Mouse (Mus musculus) gastrocnemius, postnatal 25 days (tissue): Measurements from ENCODE around the gene Prr13. TPM values are rescaled to one million over a fixed set of nuclear protein-coding genes. Genes with fewer than 3 reads are reported as not detected.

Experiments used
- DNase-seq: peaks from one replicate; pipeline ENCODE4 v3.0.0; 2022
- long read RNA-seq, 2 experiments: library from polyadenylated mRNA; stranded (forward); transcript quantifications; one replicate each; pipeline ENCODE4 v2.0.0; 2021
- total RNA-seq, 2 experiments: library from RNA; stranded (reverse); gene quantifications; 1 replicate in 1 of 2; 2 replicates in 1 of 2; pipeline ENCODE4 v1.2.3; 2021

Prr13 gene
- total RNA-seq = 10 to 100 TPM; 12.9 to 13.2 TPM
- long read RNA-seq, experiment 1, transcript Prr13-201 (5 exons, 1,224 nt) = major isoform, 17 of 33 reads
- long read RNA-seq, experiment 1, transcript Prr13-204 (4 exons, 1,055 nt) = minor isoform, 14 of 33 reads
- long read RNA-seq, experiment 1, partial matches to known transcripts = 0 of 33 reads
- long read RNA-seq, experiment 1, other reads (novel, unspliced or antisense) = 2 of 33 reads
- long read RNA-seq, experiment 2, transcript Prr13-201 (5 exons, 1,224 nt) = minor isoform, 10 of 29 reads
- long read RNA-seq, experiment 2, transcript Prr13-204 (4 exons, 1,055 nt) = major isoform, 17 of 29 reads
- long read RNA-seq, experiment 2, partial matches to known transcripts = 0 of 29 reads
- long read RNA-seq, experiment 2, other reads (novel, unspliced or antisense) = 0 of 29 reads

- peak; percentile 82 for DNase-seq
These were observed at the start of gene Prr13 for GRCm38 (mm10) chr15:102458904-102459317. Gene Prr13, plus strand, starts transcription at chr15:102459028.

GRCm38 (mm10) chr15:102409286-102409685 lies 49.5 kb upstream of the Prr13 start:
- DNase-seq = no peak

DNA sequence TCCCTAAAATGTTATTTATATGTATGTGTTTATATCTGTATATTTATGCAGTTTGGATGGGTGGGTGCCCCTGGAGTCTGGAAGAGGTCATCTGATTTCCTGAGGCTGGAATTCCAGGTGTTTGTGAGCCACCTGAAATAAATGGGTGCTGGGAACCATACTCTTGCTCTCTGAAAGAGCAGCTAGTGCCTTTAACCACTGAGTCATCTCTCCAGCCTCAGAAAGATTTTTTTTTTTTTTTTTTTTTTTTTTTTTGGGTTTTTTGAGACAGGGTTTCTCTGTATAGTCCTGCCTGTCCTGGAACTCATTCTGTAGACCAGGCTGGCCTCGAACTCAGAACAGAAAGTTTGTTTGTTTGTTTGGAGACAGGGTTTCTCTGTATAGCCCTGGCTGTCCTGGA lies 47.8 kb upstream of the Prr13 start:
- DNase-seq = no peak

DNA sequence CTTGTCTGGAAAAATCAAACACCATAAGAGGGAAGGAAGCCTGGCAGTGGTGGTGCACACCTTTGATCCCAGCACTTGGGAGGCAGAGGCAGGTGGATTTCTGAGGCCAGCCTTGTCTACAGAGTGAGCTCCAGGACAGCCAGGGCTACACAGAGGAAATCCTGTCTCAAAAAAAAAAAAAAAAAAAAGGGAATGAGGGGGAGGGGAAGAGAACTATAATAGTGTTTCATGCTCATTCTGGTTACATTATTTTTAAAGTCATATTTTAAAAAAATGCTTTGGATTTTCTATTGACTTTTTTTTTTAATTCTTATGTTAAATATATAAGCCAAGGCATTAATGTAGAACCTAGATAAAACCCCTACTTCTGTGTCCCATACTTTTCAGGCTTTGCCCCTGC lies 45.1 kb upstream of the Prr13 start:
- DNase-seq = no peak

DNA sequence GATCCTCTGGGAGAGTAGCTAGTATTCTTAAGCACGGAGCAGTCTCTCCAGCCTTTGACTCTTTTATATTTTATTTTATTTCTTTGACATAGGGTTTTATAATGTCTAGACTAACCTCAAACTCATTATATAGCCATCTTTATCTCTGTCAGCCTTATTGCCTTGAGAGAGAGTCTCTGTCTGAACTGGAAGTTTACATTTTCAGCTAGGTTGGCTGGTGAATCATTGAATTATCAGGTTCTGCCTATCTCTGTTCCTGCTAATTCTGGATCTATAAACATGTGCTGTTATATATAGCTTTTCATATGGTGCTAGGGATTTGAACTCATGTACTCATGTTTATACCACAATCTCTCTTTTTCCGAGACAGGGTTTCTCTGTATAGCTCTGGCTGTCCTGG lies 41.3 kb upstream of the Prr13 start:
- no peak for DNase-seq

GRCm38 (mm10) chr15:102420986-102421385 lies 37.8 kb upstream of the Prr13 start:
- no peak for DNase-seq

DNA sequence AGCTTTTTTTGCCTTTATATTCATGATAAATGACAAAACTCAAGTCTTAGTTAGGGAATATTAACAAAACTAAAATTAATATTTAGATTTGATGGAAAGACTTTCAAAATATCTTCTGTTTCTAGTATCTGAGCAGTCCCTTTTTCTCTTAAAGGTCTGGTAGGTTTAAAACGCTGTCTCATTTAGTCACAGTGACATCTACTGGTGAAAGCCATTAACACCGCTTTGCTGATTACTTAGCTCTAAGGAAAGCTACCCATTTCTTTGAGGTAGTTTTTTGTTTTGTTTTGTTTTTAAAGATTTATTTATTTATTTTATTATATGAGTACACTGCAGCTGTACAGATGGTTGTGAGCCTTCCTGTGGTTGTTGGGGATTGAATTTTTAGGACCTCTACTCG lies 37.4 kb upstream of the Prr13 start:
- DNase-seq = no peak

GRCm38 (mm10) chr15:102423602-102424240 lies 35.1 kb upstream of the Prr13 start:
- no peak for DNase-seq

GRCm38 (mm10) chr15:102424657-102425056 lies 34.2 kb upstream of the Prr13 start:
- DNase-seq = no peak

DNA sequence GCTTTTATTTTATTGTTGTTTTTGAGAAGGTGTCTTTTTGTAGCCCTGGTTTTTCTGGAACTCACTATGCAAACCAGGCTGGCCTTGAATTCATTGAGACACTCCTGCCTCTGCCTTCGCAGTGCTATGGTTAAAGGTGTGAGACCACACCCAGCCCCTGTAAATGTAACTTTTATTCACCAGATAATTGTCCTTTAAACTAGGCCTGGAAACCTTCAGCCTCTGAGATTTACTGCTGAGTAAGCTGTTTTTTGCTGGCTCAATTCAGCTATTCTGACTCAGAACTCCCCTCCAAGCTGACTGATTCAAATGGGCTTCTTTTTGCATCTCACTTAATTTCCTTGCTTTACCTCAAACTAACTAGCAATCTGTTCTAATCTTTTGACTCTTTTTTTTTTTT lies 31.9 kb upstream of the Prr13 start:
- no peak for DNase-seq

- DNase-seq = no peak
These were observed 26.8 kb upstream of the Prr13 start for GRCm38 (mm10) chr15:102432046-102432445.

GRCm38 (mm10) chr15:102433173-102433572 lies 25.7 kb upstream of the Prr13 start:
- DNase-seq = no peak

- peak; percentile 64 for DNase-seq
These were observed 16.3 kb upstream of the Prr13 start for GRCm38 (mm10) chr15:102442490-102442889.

DNA sequence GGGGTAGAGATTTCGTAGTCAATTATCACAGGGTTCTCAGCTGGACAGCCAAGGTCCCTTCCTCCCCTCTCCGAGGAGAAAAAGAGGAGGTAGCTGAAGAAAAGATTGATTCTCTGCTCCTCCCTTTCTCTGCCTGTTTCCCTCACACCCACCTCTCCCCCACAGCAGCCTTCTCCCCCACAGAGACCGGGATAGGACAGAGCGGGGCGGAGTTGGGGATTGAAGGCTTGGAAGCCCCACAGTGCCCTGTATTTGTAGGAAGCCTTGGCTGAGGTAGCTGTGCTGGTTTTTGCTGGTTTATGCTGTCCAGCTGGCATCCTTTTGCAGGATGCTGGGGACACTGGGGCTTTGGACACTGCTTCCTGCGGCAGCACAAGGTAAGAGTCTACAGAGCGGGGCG lies 13.7 kb upstream of the Prr13 start, which contains the start of gene Amhr2:
TSS of gene Amhr2 (plus strand) at position 222 of the 400 bp plus-strand sequence.
- DNase-seq = no peak

GRCm38 (mm10) chr15:102446448-102446847 lies 12.4 kb upstream of the Prr13 start:
- no peak for DNase-seq

GRCm38 (mm10) chr15:102449366-102449765 lies 9.5 kb upstream of the Prr13 start:
- no peak for DNase-seq

- DNase-seq = no peak
These were observed 7.9 kb upstream of the Prr13 start for GRCm38 (mm10) chr15:102450928-102451327.

DNA sequence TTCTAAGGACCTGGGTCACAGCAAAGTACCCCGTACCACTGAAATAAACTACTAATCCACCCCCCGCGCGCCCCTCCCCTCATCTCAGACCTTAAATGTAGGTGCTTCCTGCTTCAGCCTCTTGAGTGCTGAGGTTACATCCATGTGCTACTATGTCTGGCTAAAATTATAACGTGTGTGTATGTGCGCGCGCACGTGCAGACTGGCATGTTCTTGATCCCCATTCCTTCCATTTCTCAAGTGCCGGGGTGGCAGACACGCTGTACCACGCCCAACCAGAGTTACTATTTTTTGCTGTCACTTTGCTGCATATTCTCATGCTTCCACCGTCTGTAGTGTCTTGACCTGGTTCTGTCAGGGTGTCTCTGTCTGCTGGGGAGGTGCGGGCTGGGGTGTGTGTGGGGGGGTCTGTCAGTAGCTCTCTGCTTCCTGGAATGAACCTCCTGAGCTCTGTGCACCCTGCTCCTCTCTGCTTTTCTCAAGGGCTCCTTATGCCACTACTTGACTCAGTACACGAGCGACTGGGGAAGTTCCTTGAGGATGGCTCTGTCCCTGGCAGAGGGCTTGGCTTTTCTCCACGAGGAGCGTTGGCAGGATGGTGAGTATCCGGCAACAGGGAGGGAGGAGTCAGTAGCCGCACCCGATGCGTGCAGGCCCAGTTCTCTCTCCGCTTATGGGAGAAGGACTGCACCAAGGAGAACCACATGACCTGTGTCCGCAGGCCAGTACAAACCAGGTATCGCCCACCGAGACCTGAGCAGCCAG lies 7.0 kb upstream of the Prr13 start:
- peak; percentile 42 for DNase-seq

- no peak for DNase-seq
These were observed 2.8 kb upstream of the Prr13 start for GRCm38 (mm10) chr15:102455993-102456392.

DNA sequence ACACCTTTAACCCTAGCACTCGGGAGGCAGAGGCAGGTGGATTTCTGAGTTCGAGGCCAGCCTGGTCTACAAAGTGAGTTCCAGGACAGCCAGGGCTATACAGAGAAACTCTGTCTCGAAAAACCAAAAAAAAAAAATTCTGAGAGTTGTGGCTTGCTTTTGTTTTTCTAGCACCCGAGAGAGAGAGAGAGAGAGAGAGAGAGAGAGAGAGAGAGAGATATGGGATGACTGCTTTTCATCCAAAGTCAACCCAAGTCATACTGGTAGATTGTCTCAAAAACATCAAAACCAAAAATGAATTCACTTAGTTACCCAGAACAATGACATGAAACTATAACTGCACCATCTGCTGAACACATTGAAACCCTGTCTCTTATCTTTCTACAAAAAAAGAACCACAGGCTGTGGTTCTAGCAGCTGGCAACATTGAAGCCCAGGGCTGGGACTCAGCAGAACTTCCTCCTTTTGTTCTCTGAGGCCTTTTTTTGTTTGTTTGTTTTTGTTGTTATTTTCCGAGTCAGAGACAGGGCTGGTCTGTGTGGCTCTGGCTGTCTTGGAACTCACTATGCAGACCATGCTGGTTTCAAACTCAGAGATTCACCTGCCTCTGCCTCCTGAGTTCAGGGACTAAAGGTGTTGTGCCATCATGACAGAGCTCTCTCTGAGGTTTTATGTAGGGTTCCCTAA lies 635 bp upstream of the Prr13 start:
- DNase-seq = no peak

GRCm38 (mm10) chr15:102459381-102459780 lies 553 bp downstream of the Prr13 start:
- no peak for DNase-seq

DNA sequence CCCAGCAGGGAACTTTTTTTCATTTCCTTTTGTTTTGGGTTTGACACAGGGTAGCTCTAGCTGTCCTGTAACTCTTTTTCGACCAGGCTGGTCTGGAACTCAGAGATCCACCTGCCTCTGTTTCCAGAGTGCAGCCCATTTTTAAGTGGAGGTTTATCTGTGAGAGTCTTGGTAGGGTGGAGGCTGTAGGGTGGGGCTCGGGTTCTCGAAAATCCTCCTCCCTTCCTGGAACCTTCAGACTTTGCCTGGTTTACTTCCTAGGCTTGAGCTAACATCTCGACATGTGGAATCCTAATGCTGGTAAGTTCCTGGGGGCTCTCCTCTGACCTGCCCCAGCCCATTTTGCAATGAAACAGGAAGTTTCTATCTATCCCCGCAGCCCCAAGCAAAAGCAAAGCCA lies 1.0 kb downstream of the Prr13 start:
- DNase-seq = no peak
